In genomic region chr1:157969635-157970111, GRCm38 (mm10) we compare ENCODE assay signal across 11 mouse cellular contexts.
A peak's percentile ranks its signal among the peaks of the same experiment; 100 is the strongest.
DNase-seq lines count a peak whose midpoint lies in the region; ATAC-seq lines count a peak whose summit lies in the region.
"Had no signal": no experiment of that assay in that cellular context is flagged by ENCODE, and none has a peak within 500 bp of the region (broad histone marks: within the 10 kb centered on the region; RNA-seq: fewer than 3 reads in every experiment).

No protein-coding gene starts in this region.

- no peak overlapping the region for H3K4me3 ChIP-seq in midbrain, embryonic 11.5 days (ENCODE audit: low read depth, low read length)
- no peak overlapping the region for H3K4me3 ChIP-seq in midbrain, embryonic 16.5 days (ENCODE audit: low read depth, low read length)
- H3K4me3 ChIP-seq in forebrain, embryonic 12.5 days (replicated peaks) = no peak overlapping the region
- H3K4me3 ChIP-seq: embryonic facial prominence, embryonic 15.5 days had no signal

- WGBS in midbrain, embryonic 11.5 days = 72% methylated on average over 6 of the region's 6 CpGs
- 38% methylated on average over 6 of the region's 6 CpGs for WGBS in midbrain, embryonic 16.5 days
- WGBS in forebrain, embryonic 12.5 days = 15% methylated on average over 6 of the region's 6 CpGs

- intact Hi-C loops in gastrocnemius, postnatal 14 days (cut with DNase I; ENCODE audit: low total_unique reads) = no loop called here

- H3K27me3 ChIP-seq in midbrain, embryonic 11.5 days (ENCODE audit: control insufficient read depth, insufficient read depth, low read length) = no peaks in the 10 kb centered on the region
- no peaks in the 10 kb centered on the region for H3K27me3 ChIP-seq in midbrain, embryonic 16.5 days (ENCODE audit: control insufficient read depth, insufficient read depth, low read depth, low read length)
- H3K27me3 ChIP-seq in forebrain, embryonic 12.5 days = no peaks in the 10 kb centered on the region
- H3K27me3 ChIP-seq: embryonic facial prominence, embryonic 15.5 days had no signal

- 0 out of 2 replicates have a peak, but pooled peaks have one; percentile 14 for ATAC-seq in midbrain, embryonic 11.5 days (ENCODE audit: low FRiP score)
- ATAC-seq in midbrain, embryonic 16.5 days = no peak
- peak; percentile 93 for ATAC-seq in forebrain, embryonic 12.5 days (ENCODE audit: low FRiP score)
- no peak for ATAC-seq in erythroblast, adult 5-6 weeks (replicated peaks; ENCODE audit: low FRiP score, poor library complexity, severe bottlenecking)
- ATAC-seq: inflammation-experienced regulatory T-cells, adult 6 months had no signal

- no peak overlapping the region for H3K9ac ChIP-seq in midbrain, embryonic 11.5 days (ENCODE audit: low read length)
- no peak overlapping the region for H3K9ac ChIP-seq in midbrain, embryonic 16.5 days (ENCODE audit: low read depth, low read length)
- H3K9ac ChIP-seq in forebrain, embryonic 12.5 days = no peak overlapping the region
- H3K9ac ChIP-seq: embryonic facial prominence, embryonic 15.5 days had no signal

- no peaks in the 10 kb centered on the region for H3K9me3 ChIP-seq in midbrain, embryonic 11.5 days (ENCODE audit: control insufficient read depth, low read length)
- no peaks in the 10 kb centered on the region for H3K9me3 ChIP-seq in midbrain, embryonic 16.5 days (replicated peaks; ENCODE audit: control insufficient read depth, low read length, poor library complexity, severe bottlenecking)
- H3K9me3 ChIP-seq in forebrain, embryonic 12.5 days = no peaks in the 10 kb centered on the region
- H3K9me3 ChIP-seq: embryonic facial prominence, embryonic 15.5 days had no signal

- DNase-seq in midbrain, embryonic 11.5 days (ENCODE audit: low spot score, missing footprints) = no peak
- DNase-seq in layer of hippocampus, adult 8-10 months (ENCODE audit: low spot score in 2 of 2) = peak; percentile 11 to 50
- DNase-seq in retina, postnatal 1 day = peak; percentile 96
- no peak for DNase-seq in gastrocnemius, postnatal 14 days
- DNase-seq in lung, adult 18-20 months = no peak

- H3K36me3 ChIP-seq in midbrain, embryonic 11.5 days (ENCODE audit: control insufficient read depth, insufficient read depth, low read length) = no peaks in the 10 kb centered on the region
- no peaks in the 10 kb centered on the region for H3K36me3 ChIP-seq in midbrain, embryonic 16.5 days (ENCODE audit: control insufficient read depth, insufficient read depth, low read length)
- H3K36me3 ChIP-seq in forebrain, embryonic 12.5 days (replicated peaks) = no peaks in the 10 kb centered on the region
- H3K36me3 ChIP-seq: embryonic facial prominence, embryonic 15.5 days had no signal

- H3K4me2 ChIP-seq in midbrain, embryonic 11.5 days = no peak overlapping the region
- H3K4me2 ChIP-seq in midbrain, embryonic 16.5 days (ENCODE audit: low read length) = no peak overlapping the region
- H3K4me2 ChIP-seq in forebrain, embryonic 12.5 days = peak overlapping the region; percentile 22; the same call in 1 of the 2 replicates
- H3K4me2 ChIP-seq: embryonic facial prominence, embryonic 15.5 days had no signal

- H3K27ac ChIP-seq in midbrain, embryonic 11.5 days (ENCODE audit: low read depth, low read length) = no peak overlapping the region
- no peak overlapping the region for H3K27ac ChIP-seq in midbrain, embryonic 16.5 days (ENCODE audit: low read length)
- H3K27ac ChIP-seq in forebrain, embryonic 12.5 days = peak overlapping the region; percentile 85
- H3K27ac ChIP-seq: embryonic facial prominence, embryonic 15.5 days; macrophage had no signal

- H3K4me1 ChIP-seq in midbrain, embryonic 11.5 days (ENCODE audit: control insufficient read depth, insufficient read depth, low read length) = no peaks in the 10 kb centered on the region
- H3K4me1 ChIP-seq in midbrain, embryonic 16.5 days (ENCODE audit: control insufficient read depth, insufficient read depth, low read length) = no peaks in the 10 kb centered on the region
- peaks cover 20% of the 10 kb centered on the region for H3K4me1 ChIP-seq in forebrain, embryonic 12.5 days
- H3K4me1 ChIP-seq: embryonic facial prominence, embryonic 15.5 days had no signal

Comparison
In these comparisons a context has a peak if more than half of its experiments do, and no peak if none do; other contexts are left out.
1. ATAC-seq: peak in midbrain, embryonic 11.5 days (single experiment) and forebrain, embryonic 12.5 days (single experiment); none in midbrain, embryonic 16.5 days (single experiment) and erythroblast, adult 5-6 weeks (single experiment).
2. DNase-seq: peak in layer of hippocampus, adult 8-10 months (2 of 2) and retina, postnatal 1 day (single experiment); none in midbrain, embryonic 11.5 days (single experiment), gastrocnemius, postnatal 14 days (single experiment) and lung, adult 18-20 months (0 of 2).